Mouse (Mus musculus) heart, embryonic 16.5 days (tissue): Measurements from ENCODE around the gene Trarg1. TPM values are rescaled to one million over a fixed set of nuclear protein-coding genes. Genes with fewer than 3 reads are reported as not detected.

Source experiments
- ATAC-seq: fragments of 200-750 bp; cut with Nextera tagmentation; replicated peaks from 2 replicates; pipeline ENCODE4 v1.8.0; 2017; ENCODE audit warnings: moderate number of reproducible peaks; ENCODE audit not compliant: insufficient read depth, low FRiP score; ENCODE audit errors: extremely low read depth
- H3K27ac ChIP-seq: fragments of 300-500 bp; sonication (generic); 2 replicates; pipeline ENCODE4 v1.5.1; 2014; ENCODE audit warnings: mild to moderate bottlenecking, low read length, control low read depth, moderate library complexity
- H3K27me3 ChIP-seq: fragments of 300-500 bp; sonication (generic); 2 replicates; pipeline ENCODE4 v1.6.1; 2014; ENCODE audit warnings: low read length, mixed read lengths; ENCODE audit not compliant: control insufficient read depth, insufficient read depth
- H3K36me3 ChIP-seq: fragments of 300-500 bp; sonication (generic); 2 replicates; pipeline ENCODE4 v1.6.1; 2014; ENCODE audit not compliant: control insufficient read depth, insufficient read depth
- H3K4me1 ChIP-seq: fragments of 300-500 bp; sonication (generic); 2 replicates; pipeline ENCODE4 v1.6.1; 2014; ENCODE audit warnings: low read length, mixed read lengths; ENCODE audit not compliant: control insufficient read depth, insufficient read depth
- H3K4me2 ChIP-seq: fragments of 300-500 bp; sonication (generic); 2 replicates; pipeline ENCODE4 v1.6.1; 2014; ENCODE audit warnings: low read depth, mild to moderate bottlenecking, control low read depth, low read length
- H3K4me3 ChIP-seq: fragments of 300-500 bp; sonication (generic); 2 replicates; pipeline ENCODE4 v1.5.1; 2014; ENCODE audit warnings: mild to moderate bottlenecking, control low read depth, low read length
- H3K9ac ChIP-seq: fragments of 300-500 bp; sonication (generic); 2 replicates; pipeline ENCODE4 v1.6.1; 2014; ENCODE audit warnings: low read length, control low read depth
- H3K9me3 ChIP-seq: fragments of 300-500 bp; sonication (generic); replicated peaks from 2 replicates; pipeline ENCODE4 v1.6.1; 2016; ENCODE audit warnings: low read length; ENCODE audit not compliant: control insufficient read depth
- WGBS: fragments of 180-500 bp; shearing (Covaris S2); extraction: QIAGEN DNeasy Blood & Tissue Kit; methylation state at CpG from one replicate; pipeline ENCODE4 v1.1.7; 2014; 5-methylcytosine and 5-hydroxymethylcytosine counted together
- polyA plus RNA-seq: library from polyadenylated mRNA; unstranded; fragments of >200 nt; fragmentation: Nextera tagmentation; extraction: Ambion mirVana; gene quantifications from 2 replicates; pipeline ENCODE4 v1.2.1, GENCODE M21; 2015

The Trarg1 gene
- polyA plus RNA-seq, 1 experiment from 2014 or later = 0.51 TPM

GRCm38 (mm10) chr11:76735753-76736324 is 56.2 kb downstream of the Trarg1 start:
- Histone ChIP-seq H3K4me1 (no peaks in the 10 kb centered on the region; the same call in 1 of the 2 replicates), H3K36me3 (peaks cover 16% of the 10 kb centered on the region), H3K4me2 (no peak overlapping the region), H3K9me3 (no peaks in the 10 kb centered on the region), H3K4me3 (no peak overlapping the region), H3K27me3 (no peaks in the 10 kb centered on the region), H3K9ac (no peak overlapping the region), H3K27ac (peak overlapping the region; percentile 44; the same call in 1 of the 2 replicates)
- ATAC-seq = no peak
- WGBS = 55% methylated on average over 4 of the region's 4 CpGs

GRCm38 (mm10) chr11:76739125-76739524 is 59.5 kb downstream of the Trarg1 start:
- WGBS = 74% methylated on average over 6 of the region's 6 CpGs
- ATAC-seq = no peak
- Histone ChIP-seq H3K9ac (no peak overlapping the region), H3K36me3 (peaks cover 10% of the 10 kb centered on the region), H3K4me3 (no peak overlapping the region), H3K4me1 (no peaks in the 10 kb centered on the region; the same call in none of the 2 replicates), H3K27ac (no peak overlapping the region), H3K4me2 (no peak overlapping the region), H3K9me3 (no peaks in the 10 kb centered on the region), H3K27me3 (no peaks in the 10 kb centered on the region)

DNA sequence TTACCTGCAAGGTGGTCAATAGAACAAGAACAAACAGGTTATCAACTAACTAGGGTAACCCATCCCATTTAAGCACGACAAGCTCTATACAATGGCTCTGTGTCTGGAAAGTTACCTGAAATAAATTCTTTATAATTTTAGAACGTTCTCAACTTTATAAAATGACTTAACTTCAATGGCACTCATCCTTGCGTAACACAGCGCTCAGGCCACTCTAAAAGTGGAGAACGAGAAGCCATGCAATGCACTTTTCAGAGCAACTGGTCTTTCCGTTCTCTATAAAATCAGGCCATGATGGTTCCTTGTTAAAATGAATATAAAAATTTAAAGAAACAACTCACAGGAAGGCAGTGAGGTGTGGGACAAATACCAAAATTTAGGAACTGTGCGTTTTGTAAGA is 62.9 kb downstream of the Trarg1 start:
- Histone ChIP-seq H3K9ac (no peak overlapping the region), H3K36me3 (peaks cover 27% of the 10 kb centered on the region), H3K4me3 (no peak overlapping the region), H3K9me3 (no peaks in the 10 kb centered on the region), H3K4me1 (peaks cover 2% of the 10 kb centered on the region; the same call in 1 of the 2 replicates), H3K27ac (no peak overlapping the region), H3K4me2 (no peak overlapping the region), H3K27me3 (no peaks in the 10 kb centered on the region)
- 97% methylated on average over 7 of the region's 7 CpGs for WGBS
- no peak for ATAC-seq

- H3K9me3 ChIP-seq = no peaks in the 10 kb centered on the region
- H3K4me3 ChIP-seq = no peak overlapping the region
- peaks cover 42% of the 10 kb centered on the region for H3K36me3 ChIP-seq
- no peak overlapping the region for H3K4me2 ChIP-seq
- peaks cover 2% of the 10 kb centered on the region; the same call in 1 of the 2 replicates for H3K4me1 ChIP-seq
- no peak for ATAC-seq
- no peaks in the 10 kb centered on the region for H3K27me3 ChIP-seq
- H3K27ac ChIP-seq = no peak overlapping the region
- no peak overlapping the region for H3K9ac ChIP-seq
- WGBS = 57% methylated on average over 7 of the region's 7 CpGs
Measured at GRCm38 (mm10) chr11:76744550-76744949, 64.9 kb downstream of the Trarg1 start.

- Histone ChIP-seq H3K9me3 (no peaks in the 10 kb centered on the region), H3K9ac (no peak overlapping the region), H3K4me3 (no peak overlapping the region), H3K36me3 (peaks cover 52% of the 10 kb centered on the region), H3K4me2 (no peak overlapping the region), H3K27me3 (no peaks in the 10 kb centered on the region), H3K27ac (no peak overlapping the region), H3K4me1 (peaks cover 2% of the 10 kb centered on the region; the same call in 1 of the 2 replicates)
- no peak for ATAC-seq
- 88% methylated on average over 1 of the region's 1 CpGs for WGBS
Measured at GRCm38 (mm10) chr11:76745921-76746320, 66.3 kb downstream of the Trarg1 start.

Other genes with a start within 250 kb of the Trarg1 start
- gene Abr, start 57.5 kb upstream of the Trarg1 start, polyA plus RNA-seq = 21.0 and 22.9 TPM in 2 replicates
- 0.12 TPM in 1 of 2 replicates, not detected in the other for gene Bhlha9, start 7.3 kb upstream of the Trarg1 start, polyA plus RNA-seq
- gene Gosr1, start 83.8 kb downstream of the Trarg1 start, polyA plus RNA-seq = 20.9 and 21.4 TPM in 2 replicates
- gene Cpd, start 167.2 kb downstream of the Trarg1 start, polyA plus RNA-seq = 6.9 and 10.0 TPM in 2 replicates
- 0.21 and 2.7 TPM in 2 replicates for gene Tmigd1, start 222.4 kb downstream of the Trarg1 start, polyA plus RNA-seq
- 101 and 107 TPM in 2 replicates for gene Blmh, start 245.0 kb downstream of the Trarg1 start, polyA plus RNA-seq